Mouse (Mus musculus) liver, embryonic 15.5 days (tissue): ENCODE data around the gene Ufsp1. TPM values are rescaled to one million over a fixed set of nuclear protein-coding genes. Genes with fewer than 3 reads are reported as not detected.
A peak's percentile ranks its signal among the peaks of the same experiment; 100 is the strongest.

Source experiments
- ATAC-seq: fragments of 200-750 bp; cut with Nextera tagmentation; 2 replicates; pipeline ENCODE4 v1.8.0; 2017; ENCODE audit warnings: moderate number of reproducible peaks, mild to moderate bottlenecking, moderate library complexity; ENCODE audit not compliant: insufficient read depth
- H3K27ac ChIP-seq: fragments of 300-500 bp; sonication (generic); replicated peaks from 2 replicates; pipeline ENCODE4 v1.5.1; 2015; ENCODE audit warnings: mild to moderate bottlenecking, inconsistent platforms
- H3K27me3 ChIP-seq: fragments of 300-500 bp; sonication (generic); 2 replicates; pipeline ENCODE4 v1.6.1; 2015; ENCODE audit warnings: mild to moderate bottlenecking, inconsistent platforms
- H3K36me3 ChIP-seq: fragments of 300-500 bp; sonication (generic); replicated peaks from 2 replicates; pipeline ENCODE4 v1.6.1; 2015; ENCODE audit warnings: moderate library complexity, mild to moderate bottlenecking, inconsistent platforms
- H3K4me1 ChIP-seq: fragments of 300-500 bp; sonication (generic); replicated peaks from 2 replicates; pipeline ENCODE4 v1.6.1; 2015; ENCODE audit warnings: inconsistent platforms
- H3K4me2 ChIP-seq: fragments of 300-500 bp; sonication (generic); 2 replicates; pipeline ENCODE4 v1.6.1; 2015; ENCODE audit warnings: moderate library complexity, mild to moderate bottlenecking, inconsistent platforms
- H3K4me3 ChIP-seq: fragments of 300-500 bp; sonication (generic); replicated peaks from 2 replicates; pipeline ENCODE4 v1.5.1; 2015; ENCODE audit warnings: mild to moderate bottlenecking, inconsistent platforms
- H3K9ac ChIP-seq: fragments of 300-500 bp; sonication (generic); 2 replicates; pipeline ENCODE4 v1.6.1; 2015; ENCODE audit warnings: moderate library complexity, mild to moderate bottlenecking, inconsistent platforms
- H3K9me3 ChIP-seq: fragments of 300-500 bp; sonication (generic); replicated peaks from 2 replicates; pipeline ENCODE4 v1.6.1; 2016; ENCODE audit warnings: inconsistent platforms
- WGBS: fragments of 180-500 bp; shearing (Covaris S2); methylation state at CpG from one replicate; pipeline ENCODE4 v1.1.7; 2015; ENCODE audit warnings: mixed read lengths; ENCODE audit not compliant: insufficient replicate concordance; 5-methylcytosine and 5-hydroxymethylcytosine counted together
- polyA plus RNA-seq: library from polyadenylated mRNA; unstranded; fragments of >200 nt; fragmentation: Nextera tagmentation; extraction: Ambion mirVana; gene quantifications from 2 replicates; pipeline ENCODE4 v1.2.1, GENCODE M21; 2015

The Ufsp1 gene
- polyA plus RNA-seq, 1 experiment from 2014 or later: 7.4 TPM

DNA sequence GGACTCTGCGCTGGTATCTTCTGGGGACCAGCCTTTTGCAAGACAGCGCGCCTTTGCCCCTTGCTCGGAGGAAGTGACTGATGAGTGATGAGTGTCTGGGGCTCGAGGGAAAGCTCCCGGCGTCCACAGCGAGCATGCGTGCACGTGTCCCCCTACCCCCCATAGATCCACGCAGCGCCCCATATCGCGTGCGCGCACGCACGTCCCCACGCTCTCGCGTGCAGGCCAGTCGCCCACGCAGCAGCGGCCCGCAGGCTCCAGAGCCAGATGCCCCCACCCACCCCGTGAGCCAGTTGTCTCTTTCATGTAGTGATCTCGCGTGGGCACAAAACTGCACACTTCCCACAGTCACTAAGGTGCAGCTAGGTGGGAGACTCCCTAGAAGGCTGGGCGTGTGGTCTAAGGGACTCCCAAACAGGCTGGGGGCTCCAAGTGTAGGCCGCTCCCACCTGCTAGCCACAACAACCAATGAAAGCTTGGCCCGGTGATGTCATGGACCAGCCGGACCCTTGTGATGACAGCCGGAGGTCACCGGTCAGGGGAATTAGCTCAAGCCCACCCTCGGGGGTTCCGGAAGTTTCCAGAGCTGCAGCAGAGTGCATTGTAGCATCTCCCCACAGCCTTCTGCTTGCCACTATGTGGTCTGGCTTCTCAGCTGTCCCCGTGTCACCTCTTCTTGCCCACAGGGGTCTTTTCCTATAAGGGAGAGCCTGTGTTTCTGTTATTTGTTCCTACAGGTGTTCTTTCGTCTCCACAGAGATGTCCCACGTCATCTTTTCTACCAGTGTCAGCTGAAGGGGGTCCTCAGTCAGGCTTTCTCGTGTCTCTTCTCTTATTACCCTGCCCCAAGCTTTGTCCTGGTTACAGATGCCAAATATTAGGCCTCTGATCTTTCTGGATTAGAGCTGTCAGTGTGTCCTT lies 7.1 kb upstream of the Ufsp1 start, which contains the start of gene Ache:
Ache (plus strand) TSS at position 488 of the 921 bp plus-strand sequence.
- Histone ChIP-seq H3K9ac (peak within 1 kb of the TSS; percentile 93), H3K4me3 (peak within 1 kb of the TSS; percentile 83), H3K27ac (peak within 1 kb of the TSS; percentile 100), H3K4me1 (peaks cover 60% of the 10 kb centered on the region), H3K9me3 (no peaks in the 10 kb centered on the region), H3K27me3 (peaks cover 52% of the 10 kb centered on the region), H3K36me3 (peaks cover 6% of the 10 kb centered on the region; the same call in 1 of the 2 replicates), H3K4me2 (peak within 1 kb of the TSS; percentile 100)
- 2% methylated on average over 40 of the region's 40 CpGs for WGBS
- no peak for ATAC-seq

DNA sequence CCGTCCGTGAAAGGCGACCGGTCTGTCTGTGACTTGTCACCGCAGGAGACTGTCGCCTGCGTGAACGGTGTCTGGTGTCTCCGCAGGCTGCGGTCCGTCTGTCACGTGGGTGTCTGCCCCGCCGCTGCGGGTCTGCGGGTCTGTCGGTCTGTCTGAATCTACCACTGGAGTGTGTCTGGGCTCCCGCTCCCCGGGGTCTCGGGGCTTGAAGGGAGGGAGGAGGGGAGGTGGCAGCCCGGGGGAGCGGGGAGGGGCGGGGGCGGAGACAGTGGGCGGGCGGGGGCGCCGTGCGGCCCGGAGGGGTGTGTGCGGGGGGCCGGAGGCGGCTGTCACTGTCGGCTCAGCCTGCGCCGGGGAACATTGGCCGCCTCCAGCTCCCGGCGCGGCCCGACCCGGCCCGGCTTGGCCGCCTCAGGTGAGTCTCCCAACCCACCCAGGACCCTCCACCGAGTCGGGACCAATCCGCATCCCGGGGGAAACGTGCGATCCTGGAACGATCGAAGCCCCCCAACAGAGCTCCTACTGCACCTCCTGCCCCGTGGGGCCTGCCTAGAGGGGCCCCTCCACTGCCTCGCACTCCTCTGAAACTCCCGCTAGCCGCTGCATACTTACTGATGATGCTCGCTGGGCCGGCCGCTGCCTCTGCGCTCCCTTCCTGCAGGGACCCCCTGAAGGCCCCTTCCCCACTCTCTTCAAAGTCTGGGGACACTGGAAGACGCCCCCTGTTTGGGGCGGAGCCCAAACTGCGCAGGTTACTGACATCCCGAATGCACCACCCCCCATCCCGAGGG lies 6.3 kb upstream of the Ufsp1 start:
- peak overlapping the region; percentile 83 for H3K4me3 ChIP-seq
- H3K4me2 ChIP-seq: peak overlapping the region; percentile 100
- peak overlapping the region; percentile 93 for H3K9ac ChIP-seq
- H3K9me3 ChIP-seq: no peaks in the 10 kb centered on the region
- no peak for ATAC-seq
- peaks cover 6% of the 10 kb centered on the region; the same call in 1 of the 2 replicates for H3K36me3 ChIP-seq
- H3K27ac ChIP-seq: peak overlapping the region; percentile 100
- under 1% methylated on average over 59 of the region's 65 CpGs for WGBS
- H3K4me1 ChIP-seq: peaks cover 69% of the 10 kb centered on the region
- H3K27me3 ChIP-seq: peaks cover 49% of the 10 kb centered on the region

DNA sequence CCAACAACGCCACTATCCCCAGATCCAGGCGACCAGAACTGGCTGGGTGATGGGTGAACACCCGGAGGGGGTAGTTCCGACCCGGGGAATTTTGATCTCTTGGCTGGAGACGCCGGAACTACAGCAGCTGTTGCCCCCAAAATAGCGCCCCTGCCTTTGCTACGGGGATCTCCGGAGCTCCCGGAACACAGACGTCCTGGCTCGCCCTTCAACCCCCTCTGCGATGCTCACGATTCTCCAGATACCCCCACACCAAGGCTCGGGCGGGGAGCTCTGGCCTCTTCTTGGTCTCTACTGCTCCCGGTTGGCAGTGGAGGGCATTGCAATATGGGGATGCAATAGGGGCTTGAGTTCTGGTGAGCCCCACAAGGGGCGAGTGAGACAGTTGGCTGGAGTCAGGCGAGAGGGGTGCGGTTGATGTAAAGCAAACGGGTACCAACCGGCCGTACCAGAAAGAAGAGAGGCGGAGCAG lies 5.4 kb upstream of the Ufsp1 start:
- peak overlapping the region; percentile 100 for H3K4me2 ChIP-seq
- no peaks in the 10 kb centered on the region for H3K9me3 ChIP-seq
- under 1% methylated on average over 25 of the region's 25 CpGs for WGBS
- peak; percentile 50 for ATAC-seq
- H3K27ac ChIP-seq: peak overlapping the region; percentile 100
- peak overlapping the region; percentile 93 for H3K9ac ChIP-seq
- peak overlapping the region; percentile 83 for H3K4me3 ChIP-seq
- H3K36me3 ChIP-seq: peaks cover 6% of the 10 kb centered on the region; the same call in 1 of the 2 replicates
- H3K27me3 ChIP-seq: peaks cover 49% of the 10 kb centered on the region
- H3K4me1 ChIP-seq: peaks cover 78% of the 10 kb centered on the region

DNA sequence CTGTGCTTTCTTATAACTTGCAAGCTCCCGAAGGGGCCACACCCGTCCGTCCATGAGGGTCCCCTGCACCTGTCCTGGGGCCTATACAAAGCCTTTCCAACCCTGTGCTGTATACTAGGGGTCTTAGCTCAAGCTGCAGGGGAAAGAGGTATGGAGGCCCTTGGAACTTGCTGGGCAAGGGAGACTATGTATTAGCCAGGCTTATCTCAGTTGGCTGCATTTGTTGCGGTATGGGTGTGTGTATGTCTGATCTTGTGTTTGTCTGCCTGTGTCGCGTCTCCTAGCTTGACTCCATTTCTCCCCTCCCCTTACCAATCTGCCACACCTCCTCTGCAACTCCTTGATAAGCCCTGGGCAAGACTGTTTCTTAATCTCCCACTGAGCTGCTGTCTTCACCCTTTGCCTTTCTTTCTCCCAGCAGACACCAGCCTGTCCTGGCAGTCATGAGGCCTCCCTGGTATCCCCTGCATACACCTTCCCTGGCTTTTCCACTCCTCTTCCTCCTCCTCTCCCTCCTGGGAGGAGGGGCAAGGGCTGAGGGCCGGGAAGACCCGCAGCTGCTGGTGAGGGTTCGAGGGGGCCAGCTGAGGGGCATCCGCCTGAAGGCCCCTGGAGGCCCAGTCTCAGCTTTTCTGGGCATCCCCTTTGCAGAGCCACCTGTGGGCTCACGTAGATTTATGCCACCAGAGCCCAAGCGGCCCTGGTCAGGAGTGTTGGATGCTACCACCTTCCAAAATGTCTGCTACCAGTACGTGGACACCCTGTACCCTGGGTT lies 4.7 kb upstream of the Ufsp1 start:
- peak overlapping the region; percentile 93 for H3K9ac ChIP-seq
- 14% methylated on average over 13 of the region's 13 CpGs for WGBS
- ATAC-seq: peak; percentile 77
- H3K9me3 ChIP-seq: no peaks in the 10 kb centered on the region
- H3K4me3 ChIP-seq: peak overlapping the region; percentile 83
- peak overlapping the region; percentile 100 for H3K27ac ChIP-seq
- H3K4me2 ChIP-seq: peak overlapping the region; percentile 100
- peaks cover 84% of the 10 kb centered on the region for H3K4me1 ChIP-seq
- peaks cover 49% of the 10 kb centered on the region for H3K27me3 ChIP-seq
- H3K36me3 ChIP-seq: peaks cover 8% of the 10 kb centered on the region

DNA sequence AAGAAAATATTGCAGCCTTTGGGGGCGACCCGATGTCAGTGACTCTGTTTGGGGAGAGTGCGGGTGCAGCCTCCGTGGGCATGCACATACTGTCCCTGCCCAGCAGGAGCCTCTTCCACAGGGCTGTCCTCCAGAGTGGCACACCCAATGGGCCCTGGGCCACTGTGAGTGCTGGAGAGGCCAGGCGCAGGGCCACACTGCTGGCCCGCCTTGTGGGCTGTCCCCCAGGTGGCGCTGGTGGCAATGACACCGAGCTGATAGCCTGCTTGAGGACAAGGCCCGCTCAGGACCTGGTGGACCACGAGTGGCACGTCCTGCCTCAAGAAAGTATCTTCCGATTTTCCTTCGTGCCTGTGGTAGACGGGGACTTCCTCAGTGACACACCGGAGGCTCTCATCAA lies 3.8 kb upstream of the Ufsp1 start:
- H3K4me1 ChIP-seq: peaks cover 93% of the 10 kb centered on the region

DNA sequence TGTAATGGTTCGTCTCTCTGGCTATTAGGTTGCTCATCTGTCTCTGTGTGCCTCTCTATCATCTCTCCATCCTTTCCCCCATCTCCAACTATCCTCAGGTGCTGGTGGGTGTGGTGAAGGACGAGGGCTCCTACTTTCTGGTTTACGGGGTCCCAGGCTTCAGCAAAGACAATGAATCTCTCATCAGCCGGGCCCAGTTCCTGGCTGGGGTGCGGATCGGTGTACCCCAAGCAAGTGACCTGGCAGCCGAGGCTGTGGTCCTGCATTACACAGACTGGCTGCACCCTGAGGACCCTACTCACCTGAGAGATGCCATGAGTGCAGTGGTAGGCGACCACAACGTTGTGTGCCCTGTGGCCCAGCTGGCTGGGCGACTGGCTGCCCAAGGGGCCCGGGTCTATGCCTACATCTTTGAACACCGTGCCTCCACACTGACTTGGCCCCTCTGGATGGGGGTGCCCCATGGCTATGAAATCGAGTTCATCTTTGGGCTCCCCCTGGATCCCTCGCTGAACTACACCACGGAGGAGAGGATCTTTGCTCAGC lies 3.0 kb upstream of the Ufsp1 start:
- Histone ChIP-seq H3K36me3 (peaks cover 24% of the 10 kb centered on the region), H3K27me3 (peaks cover 41% of the 10 kb centered on the region), H3K4me2 (peak overlapping the region; percentile 100), H3K4me3 (peak overlapping the region; percentile 83), H3K9ac (peak overlapping the region; percentile 89), H3K9me3 (no peaks in the 10 kb centered on the region), H3K4me1 (peaks cover 93% of the 10 kb centered on the region), H3K27ac (peak overlapping the region; percentile 100)
- 66% methylated on average over 15 of the region's 15 CpGs for WGBS
- no peak for ATAC-seq

More for the DNA sequence above, 3.8 kb upstream of the Ufsp1 start:
- peak overlapping the region; percentile 83 for H3K4me3 ChIP-seq
- H3K27me3 ChIP-seq: peaks cover 49% of the 10 kb centered on the region
- peak overlapping the region; percentile 89 for H3K9ac ChIP-seq
- peak overlapping the region; percentile 100 for H3K4me2 ChIP-seq
- no peaks in the 10 kb centered on the region for H3K9me3 ChIP-seq
- H3K36me3 ChIP-seq: peaks cover 17% of the 10 kb centered on the region
- WGBS: 13% methylated on average over 15 of the region's 15 CpGs
- H3K27ac ChIP-seq: peak overlapping the region; percentile 100
- ATAC-seq: peak; percentile 63

DNA sequence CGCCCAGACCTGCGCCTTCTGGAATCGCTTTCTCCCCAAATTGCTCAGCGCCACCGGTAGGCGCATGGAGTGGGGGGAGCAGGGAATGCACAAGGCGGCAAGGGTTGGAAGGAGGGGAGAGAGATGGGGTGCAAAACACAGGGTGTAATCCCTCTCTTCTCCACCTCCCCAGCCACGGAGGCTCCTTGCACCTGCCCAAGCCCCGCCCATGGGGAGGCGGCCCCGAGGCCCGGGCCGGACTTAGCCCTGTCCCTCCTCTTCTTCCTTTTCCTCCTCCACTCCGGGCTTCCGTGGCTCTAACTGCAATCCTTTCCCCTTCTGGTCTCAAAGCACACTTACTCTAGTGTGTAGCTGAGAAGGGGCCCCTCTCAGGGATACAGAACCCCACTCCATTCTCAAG lies 1.1 kb upstream of the Ufsp1 start:
- peaks cover 25% of the 10 kb centered on the region for H3K27me3 ChIP-seq
- peak overlapping the region; percentile 100 for H3K27ac ChIP-seq
- peaks cover 43% of the 10 kb centered on the region for H3K36me3 ChIP-seq
- H3K9ac ChIP-seq: peak overlapping the region; percentile 89
- H3K9me3 ChIP-seq: no peaks in the 10 kb centered on the region
- ATAC-seq: peak; percentile 16
- peak overlapping the region; percentile 100 for H3K4me2 ChIP-seq
- H3K4me3 ChIP-seq: peak overlapping the region; percentile 83
- peaks cover 75% of the 10 kb centered on the region for H3K4me1 ChIP-seq
- whole genome bisulfite sequencing: 0% methylated on average over 13 of the region's 15 CpGs

DNA sequence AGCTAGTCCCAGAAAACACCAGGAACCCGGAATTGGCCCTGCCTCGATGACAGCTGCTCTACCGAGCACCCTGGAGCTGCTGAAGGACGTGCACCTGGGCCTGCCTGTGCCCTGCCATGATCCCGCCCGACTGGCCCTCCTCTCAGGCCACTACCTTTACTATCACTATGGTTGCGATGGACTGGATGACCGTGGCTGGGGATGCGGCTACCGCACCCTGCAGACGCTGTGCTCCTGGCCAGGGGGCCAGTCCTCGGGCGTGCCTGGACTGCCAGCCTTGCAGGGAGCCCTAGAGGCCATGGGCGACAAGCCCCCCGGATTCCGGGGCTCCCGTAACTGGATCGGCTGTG lies 290 bp downstream of the Ufsp1 start:
- 11% methylated on average over 18 of the region's 18 CpGs for WGBS
- H3K9ac ChIP-seq: peak overlapping the region; percentile 89
- H3K9me3 ChIP-seq: no peaks in the 10 kb centered on the region
- H3K4me3 ChIP-seq: peak overlapping the region; percentile 83
- ATAC-seq: peak; percentile 10
- peak overlapping the region; percentile 100 for H3K4me2 ChIP-seq
- peak overlapping the region; percentile 100 for H3K27ac ChIP-seq
- H3K27me3 ChIP-seq: peaks cover 12% of the 10 kb centered on the region
- peaks cover 63% of the 10 kb centered on the region for H3K4me1 ChIP-seq
- peaks cover 57% of the 10 kb centered on the region for H3K36me3 ChIP-seq

DNA sequence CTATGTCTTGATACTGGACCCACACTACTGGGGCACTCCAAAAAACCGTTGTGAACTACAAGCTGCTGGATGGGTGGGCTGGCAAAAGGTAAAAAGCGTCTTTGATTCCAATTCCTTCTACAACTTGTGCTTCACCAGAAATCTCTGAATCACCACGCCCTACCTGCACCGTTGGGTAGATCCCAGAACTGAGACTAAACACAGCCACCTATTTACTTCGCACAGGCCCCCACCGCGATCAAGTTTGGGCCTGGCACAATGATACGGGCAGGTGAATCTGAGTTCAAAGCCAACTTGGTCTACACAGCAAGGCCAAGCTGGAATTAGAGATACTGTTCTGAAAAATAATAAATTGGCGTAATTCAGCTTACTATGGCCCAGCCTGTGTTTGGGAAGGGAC lies 867 bp downstream of the Ufsp1 start:
- H3K4me3 ChIP-seq: peak overlapping the region; percentile 83
- H3K4me2 ChIP-seq: peak overlapping the region; percentile 100
- H3K27me3 ChIP-seq: peaks cover 7% of the 10 kb centered on the region; the same call in 1 of the 2 replicates
- H3K9me3 ChIP-seq: no peaks in the 10 kb centered on the region
- H3K27ac ChIP-seq: peak overlapping the region; percentile 100
- ATAC-seq: no peak
- peaks cover 57% of the 10 kb centered on the region for H3K4me1 ChIP-seq
- peak overlapping the region; percentile 89 for H3K9ac ChIP-seq
- 76% methylated on average over 9 of the region's 9 CpGs for WGBS
- H3K36me3 ChIP-seq: peaks cover 63% of the 10 kb centered on the region

DNA sequence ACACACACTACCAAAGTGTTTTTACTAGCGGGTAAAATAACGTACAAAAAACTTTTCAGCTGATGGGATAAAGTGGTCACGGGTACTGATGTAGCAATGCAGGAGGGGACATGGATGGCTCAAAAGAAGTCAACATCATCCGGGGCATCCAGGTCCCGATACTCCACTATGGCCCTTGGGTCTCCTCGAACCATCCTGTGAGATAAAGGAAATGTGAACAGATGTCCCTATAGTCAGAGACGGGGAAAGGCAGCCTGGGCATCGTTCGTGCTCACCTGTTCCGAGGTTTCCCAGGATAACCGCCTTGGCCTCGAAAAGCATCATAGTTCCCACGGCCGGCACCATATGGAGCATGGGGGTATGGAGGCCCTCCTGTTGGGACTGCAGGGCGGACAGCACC lies 1.3 kb downstream of the Ufsp1 start:
- no peak overlapping the region for H3K27ac ChIP-seq
- ATAC-seq: no peak
- H3K4me1 ChIP-seq: peaks cover 53% of the 10 kb centered on the region
- peak overlapping the region; percentile 89; the same call in 1 of the 2 replicates for H3K9ac ChIP-seq
- peak overlapping the region; percentile 83; the same call in 1 of the 2 replicates for H3K4me3 ChIP-seq
- peaks cover 67% of the 10 kb centered on the region for H3K36me3 ChIP-seq
- WGBS: 85% methylated on average over 15 of the region's 15 CpGs
- peaks cover 7% of the 10 kb centered on the region; the same call in 1 of the 2 replicates for H3K27me3 ChIP-seq
- H3K9me3 ChIP-seq: no peaks in the 10 kb centered on the region
- H3K4me2 ChIP-seq: peak overlapping the region; percentile 100
